Mouse (Mus musculus) adrenal gland, adult (tissue): Measurements from ENCODE around the gene Hecw2.

Experiments used
- DNase-seq, 2 experiments: peaks; one replicate each; pipeline ENCODE4 v3.0.0; 2022 to 2023; ENCODE audit warnings: low spot score in 1 of 2; ENCODE audit not compliant: inconsistent age in 2 of 2

The Hecw2 gene

GRCm38 (mm10) chr1:53844122-53844913, 350.6 kb downstream of the Hecw2 start:
- DNase-seq, result no peak

GRCm38 (mm10) chr1:53843051-53843450, 351.9 kb downstream of the Hecw2 start:
- DNase-seq, result no peak

- DNase-seq, result no peak
Measured at GRCm38 (mm10) chr1:53841080-53841479, 353.9 kb downstream of the Hecw2 start.

DNA sequence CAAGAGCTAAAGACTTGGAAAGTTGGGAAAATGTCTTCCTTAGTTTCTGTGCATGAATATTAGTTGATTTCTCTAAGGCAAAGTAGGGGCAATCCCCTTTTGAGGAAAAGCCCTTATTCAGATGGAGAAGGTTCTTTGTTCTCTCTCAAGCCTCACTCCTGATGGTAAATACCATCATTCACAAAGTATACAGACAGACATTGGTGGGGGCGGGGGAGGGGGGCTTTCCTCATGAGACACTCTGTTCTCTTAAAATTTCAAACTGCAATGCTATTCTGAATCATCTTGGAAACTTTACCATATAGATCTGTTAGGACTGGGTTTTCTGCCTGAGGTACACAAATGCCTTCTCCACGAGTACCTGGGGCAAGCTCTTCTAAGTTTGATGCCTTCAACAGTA, 355.6 kb downstream of the Hecw2 start:
- no peak for DNase-seq

DNA sequence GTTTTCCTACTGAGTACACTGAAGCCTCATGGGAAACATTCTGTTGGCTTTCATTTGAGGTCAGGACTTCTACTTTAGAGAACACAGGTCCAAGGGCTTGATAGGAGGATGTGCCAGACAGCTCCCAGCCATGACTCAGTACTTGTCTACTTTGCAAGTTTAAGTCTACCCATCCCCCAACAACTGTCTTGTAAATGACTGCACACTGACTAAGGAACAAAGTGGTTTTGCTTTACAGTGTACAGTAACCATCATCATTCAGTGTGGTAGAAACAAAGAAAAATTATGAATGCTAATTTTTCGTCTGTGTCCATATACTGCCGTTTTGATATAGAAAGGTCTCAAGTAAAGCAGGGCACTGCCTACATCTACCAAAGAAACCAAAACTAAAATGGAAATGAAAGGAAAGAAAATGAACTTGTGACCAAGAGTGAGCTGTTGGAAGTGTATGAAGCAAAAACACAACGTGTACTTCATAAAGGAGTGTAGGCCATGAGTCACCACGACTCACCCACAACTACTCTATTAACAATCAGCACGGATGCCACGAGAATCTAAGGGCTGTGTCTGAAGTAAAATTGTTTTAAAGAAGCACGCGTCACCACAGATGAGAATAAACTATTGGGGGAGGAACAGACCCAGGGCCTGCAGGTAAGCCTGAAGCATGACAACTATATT, 356.6 kb downstream of the Hecw2 start:
- peak in 1 of 2 experiments; percentile 54 for DNase-seq

- no peak for DNase-seq
Measured at GRCm38 (mm10) chr1:53830286-53830685, 364.7 kb downstream of the Hecw2 start.

- DNase-seq, result no peak
Measured at GRCm38 (mm10) chr1:53829089-53829488, 365.9 kb downstream of the Hecw2 start.

- no peak for DNase-seq
Measured at GRCm38 (mm10) chr1:53824446-53825337, 370.3 kb downstream of the Hecw2 start.

DNA sequence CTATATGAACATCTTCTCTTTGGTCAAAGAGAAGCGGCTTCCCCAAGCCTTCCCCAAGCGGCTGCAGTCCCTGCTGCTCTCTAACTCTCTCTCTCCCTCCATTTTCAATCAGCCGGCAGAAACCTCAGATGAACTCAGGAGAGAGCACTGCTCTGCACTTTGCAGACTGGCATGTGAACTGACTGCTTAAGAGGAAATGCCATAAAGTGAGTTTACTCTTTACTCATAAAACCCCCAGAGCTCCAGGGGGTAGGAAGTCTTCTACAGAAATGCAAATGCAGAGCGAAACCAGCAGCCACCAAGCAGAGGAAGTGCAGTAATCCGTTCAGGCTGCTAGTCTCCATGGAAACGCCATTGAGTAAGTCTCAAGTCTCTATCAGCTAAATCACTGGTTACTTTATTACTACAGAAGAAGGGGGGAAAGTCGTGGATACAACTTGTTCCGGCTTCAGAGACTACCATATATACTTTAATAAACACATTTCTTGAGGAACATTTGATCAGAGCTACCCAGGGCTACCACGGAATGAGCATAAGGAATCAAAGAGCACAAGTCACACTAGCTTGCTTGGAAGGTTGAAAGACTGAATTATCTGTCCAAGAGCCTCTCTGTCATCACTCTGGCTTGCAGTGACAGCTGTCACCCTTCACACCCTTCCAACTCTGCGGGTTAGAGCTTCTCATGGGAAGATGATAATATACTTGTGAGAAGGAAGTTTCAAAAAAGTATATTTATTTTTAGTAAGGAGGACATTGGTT, 371.1 kb downstream of the Hecw2 start:
- DNase-seq, result peak; percentile 21 to 76

DNA sequence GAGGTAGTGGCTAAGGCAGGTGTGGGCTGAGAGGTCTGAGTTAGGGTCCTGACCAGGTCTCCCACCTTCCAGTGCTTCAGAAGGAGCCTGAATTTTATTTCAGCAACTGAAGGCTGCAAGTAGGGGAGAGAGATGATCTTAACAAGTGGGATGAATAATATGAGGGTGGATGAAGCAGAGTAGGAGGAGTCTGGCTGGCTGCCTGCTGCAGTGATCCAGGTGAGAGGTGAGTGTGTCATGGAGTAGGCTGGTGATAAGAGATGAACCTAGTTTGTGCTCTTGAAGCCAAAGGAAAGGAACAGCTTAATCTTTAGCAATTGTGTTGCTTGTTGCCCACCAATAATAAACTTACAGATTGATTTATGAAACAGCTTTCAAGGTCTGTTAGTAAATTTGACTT, 373.0 kb downstream of the Hecw2 start:
- DNase-seq, result no peak

- DNase-seq, result peak in 1 of 2 experiments; percentile 32
Measured at GRCm38 (mm10) chr1:53820041-53820632, 374.8 kb downstream of the Hecw2 start.

DNA sequence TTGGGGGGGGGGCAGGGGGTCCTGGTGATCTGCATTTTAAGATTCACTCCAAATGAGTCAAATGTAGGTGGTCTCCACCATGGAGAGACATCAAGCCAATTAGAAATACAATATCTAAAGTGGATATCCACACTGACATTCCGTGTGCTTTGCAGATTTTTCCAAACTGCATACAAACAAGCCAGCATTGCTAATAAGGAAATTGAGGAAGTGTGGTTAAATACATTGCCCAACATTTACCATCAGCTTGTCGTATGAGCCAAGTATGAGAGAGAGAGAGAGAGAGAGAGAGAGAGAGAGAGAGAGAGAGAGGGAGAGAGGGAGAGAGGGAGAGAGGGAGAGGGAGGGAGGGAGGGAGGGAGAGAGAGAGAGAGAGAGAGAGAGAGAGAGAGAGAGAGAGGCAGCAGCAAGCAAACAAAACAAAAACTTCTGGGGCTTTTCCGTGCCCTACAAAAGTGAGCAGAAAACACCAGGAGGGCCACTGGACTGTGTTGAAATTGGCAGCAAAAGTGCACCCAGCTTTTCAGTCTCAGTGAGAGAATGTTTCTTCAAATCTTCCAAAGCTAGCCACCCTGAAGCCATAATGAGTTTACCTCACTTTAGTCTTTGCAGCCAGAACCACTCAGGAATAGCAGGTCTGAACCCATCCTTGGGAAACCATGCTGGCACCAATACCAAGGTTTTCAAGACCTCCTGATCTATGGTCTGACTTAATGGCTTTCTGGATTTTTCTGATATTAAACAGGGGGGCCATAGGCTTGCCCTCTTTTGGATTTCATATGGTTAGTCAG, 376.7 kb downstream of the Hecw2 start:
- DNase-seq, result no peak

GRCm38 (mm10) chr1:53816353-53816752, 378.6 kb downstream of the Hecw2 start:
- no peak for DNase-seq

GRCm38 (mm10) chr1:53814077-53814705, 380.8 kb downstream of the Hecw2 start:
- DNase-seq, result no peak

DNA sequence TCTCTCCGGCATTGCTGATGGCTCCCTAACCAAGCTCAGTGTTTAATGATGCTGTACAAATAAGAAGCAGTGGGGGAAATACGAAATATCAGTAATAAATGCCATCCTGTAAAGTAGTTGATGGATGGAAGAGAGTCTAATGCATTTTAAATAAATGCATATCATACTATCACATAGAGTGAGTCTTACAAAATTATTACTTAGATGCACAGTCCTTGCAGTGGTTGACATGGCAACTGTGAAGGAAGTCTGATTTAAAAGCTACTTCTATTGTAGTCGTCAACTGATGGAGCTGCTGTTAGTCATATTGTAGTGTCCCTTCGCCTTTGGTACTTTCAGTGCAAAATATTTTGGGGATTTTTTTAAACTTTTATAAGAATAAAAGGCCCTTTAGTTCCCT, 383.0 kb downstream of the Hecw2 start:
- no peak for DNase-seq

- no peak for DNase-seq
Measured at GRCm38 (mm10) chr1:53808229-53808628, 386.7 kb downstream of the Hecw2 start.

DNA sequence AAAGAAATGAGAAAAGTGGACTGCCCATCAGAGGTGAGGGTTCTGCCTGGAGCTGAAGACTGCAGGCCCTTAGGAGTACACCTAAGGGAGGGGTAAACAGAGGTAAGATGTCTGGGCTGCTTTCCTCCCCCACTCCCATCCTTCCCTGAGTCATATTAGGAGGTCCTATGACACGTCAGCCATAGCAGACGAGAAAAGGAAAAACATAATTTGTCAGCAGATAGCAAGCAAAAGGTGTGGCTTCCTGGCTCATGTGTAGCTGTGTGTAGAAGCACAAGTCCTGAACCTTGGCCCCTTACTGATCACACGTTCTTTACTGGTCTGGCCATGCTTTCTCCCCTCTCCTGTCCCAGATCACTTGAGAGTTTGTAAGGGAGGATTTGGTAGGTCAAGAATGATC, 397.2 kb downstream of the Hecw2 start:
- no peak for DNase-seq

DNA sequence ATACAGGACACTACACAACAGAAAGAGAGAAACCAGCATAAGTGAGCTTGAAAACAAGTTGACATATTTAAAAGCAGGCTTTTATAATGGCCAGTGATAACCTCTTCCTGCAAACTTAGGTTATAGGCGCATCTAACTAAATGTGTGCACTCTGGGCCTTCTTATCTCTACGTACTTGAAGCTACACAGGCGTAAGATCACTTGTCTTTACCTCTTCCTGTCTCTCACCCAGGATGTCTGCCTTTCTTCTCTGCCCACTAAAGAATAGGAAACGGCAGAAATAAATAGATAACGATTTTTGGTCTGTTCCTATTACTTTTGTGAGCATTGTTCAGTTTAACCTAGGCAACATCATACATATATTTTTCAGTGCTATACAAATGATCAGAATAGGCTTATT, 397.9 kb downstream of the Hecw2 start:
- DNase-seq, result no peak

DNA sequence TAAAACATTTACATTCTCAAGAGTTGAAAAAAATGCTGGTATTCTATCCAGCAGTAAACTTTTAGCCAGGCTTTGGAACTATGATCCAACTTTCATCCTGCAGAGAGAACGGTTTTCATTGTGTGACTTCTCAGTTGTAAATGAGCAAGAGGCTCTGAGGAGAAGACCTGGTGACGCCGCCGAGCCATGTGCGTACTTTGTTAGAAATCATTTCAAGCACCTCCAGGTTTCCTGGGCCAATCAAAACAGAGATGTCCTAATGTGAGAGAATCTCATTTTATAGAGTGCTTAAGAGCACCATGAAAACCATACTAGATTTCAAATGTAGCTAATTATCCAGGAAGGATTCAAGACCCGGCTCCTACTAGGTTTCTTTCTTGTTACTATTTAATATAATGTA, 398.7 kb downstream of the Hecw2 start:
- DNase-seq, result no peak
